Mouse (Mus musculus) small intestine, adult 2 months (tissue): Measurements from ENCODE around the gene Itgb5.

Experiments used
- CTCF ChIP-seq: fragments of 200-500 bp; IDR thresholded peaks from 2 replicates; pipeline ENCODE4 v1.5.1; 2012; ENCODE audit warnings: low read depth, mild to moderate bottlenecking, control low read depth, inconsistent platforms, low read length, moderate library complexity, mixed read lengths; ENCODE audit not compliant: insufficient replicate concordance, insufficient read length; ENCODE audit errors: extremely low read depth
- POLR2A ChIP-seq: fragments of 200-500 bp; IDR thresholded peaks from 2 replicates; pipeline ENCODE4 v1.6.1; 2012; ENCODE audit warnings: low read depth, mild to moderate bottlenecking, control low read depth, inconsistent platforms, low read length, moderate library complexity

- no peak for TF ChIP-seq POLR2A
- no peak for TF ChIP-seq CTCF
Observed at GRCm38 (mm10) chr16:33784547-33784946, 44.9 kb upstream of the Itgb5 start.
